Mouse (Mus musculus) liver, embryonic 11.5 days (tissue): Measurements from ENCODE around the gene Bbs12. TPM values are rescaled to one million over a fixed set of nuclear protein-coding genes. Genes with fewer than 3 reads are reported as not detected.

Source experiments
- ATAC-seq: fragments of 200-750 bp; cut with Nextera tagmentation; replicated peaks from 2 replicates; pipeline ENCODE4 v1.8.0; 2017; ENCODE audit warnings: moderate number of reproducible peaks, mild to moderate bottlenecking, moderate TSS enrichment, moderate library complexity; ENCODE audit not compliant: low FRiP score
- DNase-seq: peaks from one replicate; pipeline ENCODE4 v3.0.0-alpha.2; 2017; ENCODE audit warnings: low spot score
- H3K27ac ChIP-seq: fragments of 300-500 bp; sonication (generic); 2 replicates; pipeline ENCODE4 v1.5.1; 2014; ENCODE audit warnings: mild to moderate bottlenecking, low read depth, low read length, control low read depth
- H3K27me3 ChIP-seq: fragments of 300-500 bp; sonication (generic); replicated peaks from 2 replicates; pipeline ENCODE4 v1.6.1; 2014; ENCODE audit warnings: low read length, mixed read lengths; ENCODE audit not compliant: control insufficient read depth, insufficient read depth
- H3K36me3 ChIP-seq: fragments of 300-500 bp; sonication (generic); 2 replicates; pipeline ENCODE4 v1.6.1; 2014; ENCODE audit warnings: mild to moderate bottlenecking, low read length, moderate library complexity, mixed read lengths; ENCODE audit not compliant: control insufficient read depth, insufficient read depth
- H3K4me1 ChIP-seq: fragments of 300-500 bp; sonication (generic); replicated peaks from 2 replicates; pipeline ENCODE4 v1.6.1; 2014; ENCODE audit warnings: low read length, mixed read lengths; ENCODE audit not compliant: control insufficient read depth, insufficient read depth
- H3K4me2 ChIP-seq: fragments of 300-500 bp; sonication (generic); 2 replicates; pipeline ENCODE4 v1.6.1; 2014; ENCODE audit warnings: mild to moderate bottlenecking, control low read depth, moderate library complexity
- H3K4me3 ChIP-seq: fragments of 300-500 bp; sonication (generic); 2 replicates; pipeline ENCODE4 v1.5.1; 2014; ENCODE audit warnings: low read depth, low read length, control low read depth
- H3K9ac ChIP-seq: fragments of 300-500 bp; sonication (generic); 2 replicates; pipeline ENCODE4 v1.6.1; 2014; ENCODE audit warnings: low read depth, low read length, control low read depth
- H3K9me3 ChIP-seq: fragments of 300-500 bp; sonication (generic); 2 replicates; pipeline ENCODE4 v1.6.1; 2016; ENCODE audit warnings: low read length, inconsistent platforms, mixed read lengths; ENCODE audit not compliant: control insufficient read depth
- WGBS: fragments of 180-500 bp; shearing (Covaris S2); extraction: QIAGEN DNeasy Blood & Tissue Kit; methylation state at CpG from one replicate; pipeline ENCODE4 v1.1.7; 2014; 5-methylcytosine and 5-hydroxymethylcytosine counted together
- polyA plus RNA-seq: library from polyadenylated mRNA; unstranded; fragments of >200 nt; fragmentation: Nextera tagmentation; extraction: Ambion mirVana; gene quantifications from 2 replicates; pipeline ENCODE4 v1.2.1, GENCODE M21; 2014

Bbs12 gene
- 9.2 and 10.7 TPM in 2 replicates for polyA plus RNA-seq

DNA sequence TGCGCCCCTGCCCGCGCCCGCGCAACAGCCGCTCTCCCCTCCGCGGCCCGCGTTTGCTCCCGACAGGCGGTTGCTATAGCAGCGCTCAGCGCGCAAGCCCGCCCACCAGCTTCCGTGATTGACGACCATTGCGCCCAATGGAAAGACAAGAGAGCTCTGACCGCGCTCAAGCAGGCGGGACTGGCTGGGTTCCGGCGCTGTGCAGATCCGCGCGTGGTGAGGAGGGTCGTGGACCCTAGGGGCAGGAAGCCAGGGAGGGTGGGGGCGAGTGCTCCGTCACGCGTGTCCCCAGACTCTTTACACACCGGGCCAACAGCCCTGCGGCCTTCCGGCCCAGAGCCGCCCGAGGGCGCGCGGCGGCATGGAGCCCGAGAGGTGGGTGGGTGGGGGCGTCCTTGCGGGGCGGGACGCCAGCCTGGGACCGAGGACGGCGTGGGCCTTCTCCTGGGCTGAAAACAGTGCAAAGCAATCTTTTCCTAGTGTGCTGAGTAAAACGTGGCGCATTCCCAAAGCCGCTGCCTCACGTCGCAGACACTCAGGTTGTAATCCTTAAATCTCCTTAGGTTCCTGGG, at the start of gene Bbs12, which contains the start of gene Cetn4:
Bbs12 (plus strand) TSS at position 185 of the 572 bp plus-strand sequence.
Cetn4 (minus strand) TSS at position 339 of the 572 bp plus-strand sequence.
- WGBS, result under 1% methylated on average over 54 of the region's 54 CpGs
- H3K27ac ChIP-seq, result peak within 1 kb of the TSS; percentile 72

DNA sequence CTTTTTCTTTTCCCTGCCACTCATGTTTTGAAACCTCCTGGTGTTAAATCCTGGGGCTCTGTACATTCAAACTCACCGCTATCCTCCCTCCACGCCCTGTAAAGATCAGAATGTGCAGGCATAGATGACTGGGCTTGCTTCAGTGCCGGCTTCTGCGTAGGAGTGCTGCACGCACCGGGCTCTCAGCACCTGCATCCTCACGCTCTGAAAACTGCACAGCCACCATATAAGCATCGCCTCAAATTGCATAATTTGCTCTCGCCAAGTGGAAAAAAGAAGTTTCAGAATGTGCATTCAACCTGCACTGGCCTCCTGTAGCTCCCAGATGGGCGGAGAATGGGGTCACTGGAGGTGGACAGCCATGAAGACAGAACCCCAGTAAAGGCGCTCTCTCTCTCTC, 44.0 kb upstream of the Bbs12 start:
- H3K4me1 ChIP-seq, result no peaks in the 10 kb centered on the region

More for the DNA sequence above, at the start of gene Bbs12, which contains the start of gene Cetn4:
- no peaks in the 10 kb centered on the region for H3K27me3 ChIP-seq
- peak within 1 kb of the TSS; percentile 79 for H3K4me3 ChIP-seq
- peak within 1 kb of the TSS; percentile 89 for H3K4me2 ChIP-seq
- H3K4me1 ChIP-seq, result peaks cover 15% of the 10 kb centered on the region
- ATAC-seq, result peak; percentile 100
- peak; percentile 95 for DNase-seq
- H3K9me3 ChIP-seq, result no peaks in the 10 kb centered on the region
- peak within 1 kb of the TSS; percentile 87 for H3K9ac ChIP-seq
- H3K36me3 ChIP-seq, result no peaks in the 10 kb centered on the region

DNA sequence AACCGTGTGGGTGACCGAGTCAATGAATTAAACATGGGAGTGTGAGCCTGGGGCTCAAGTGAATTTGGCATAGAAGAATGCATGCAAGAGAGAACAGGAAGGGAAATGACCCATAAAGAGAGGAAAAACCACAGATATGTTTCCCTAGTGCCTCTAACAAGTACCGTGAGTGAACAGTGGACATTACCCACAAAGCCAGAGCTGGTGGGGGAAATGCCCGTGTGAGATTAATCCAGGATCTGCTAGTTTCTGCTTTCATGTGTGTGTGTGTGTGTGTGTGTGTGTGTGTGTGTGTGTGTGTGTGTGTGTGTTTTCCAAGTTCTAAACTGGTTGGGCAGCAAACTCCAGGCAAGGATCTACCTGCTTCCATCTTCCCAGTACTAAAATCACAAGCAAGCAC, 42.4 kb upstream of the Bbs12 start:
- no peaks in the 10 kb centered on the region for H3K27me3 ChIP-seq
- H3K4me1 ChIP-seq, result 0 out of 2 replicates have a peak, but pooled peaks cover 4% of the 10 kb centered on the region
- WGBS, result 69% methylated on average over 4 of the region's 4 CpGs
- no peak overlapping the region for H3K27ac ChIP-seq
- ATAC-seq, result no peak
- no peak for DNase-seq
- H3K9ac ChIP-seq, result no peak overlapping the region
- H3K9me3 ChIP-seq, result no peaks in the 10 kb centered on the region
- no peaks in the 10 kb centered on the region for H3K36me3 ChIP-seq
- no peak overlapping the region for H3K4me2 ChIP-seq
- no peak overlapping the region for H3K4me3 ChIP-seq

More for the DNA sequence above, 44.0 kb upstream of the Bbs12 start:
- Histone ChIP-seq H3K27me3 (no peaks in the 10 kb centered on the region), H3K4me3 (no peak overlapping the region), H3K36me3 (no peaks in the 10 kb centered on the region), H3K4me2 (no peak overlapping the region), H3K9me3 (no peaks in the 10 kb centered on the region), H3K27ac (no peak overlapping the region), H3K9ac (no peak overlapping the region)
- no peak for DNase-seq
- WGBS, result 83% methylated on average over 11 of the region's 11 CpGs
- ATAC-seq, result no peak

DNA sequence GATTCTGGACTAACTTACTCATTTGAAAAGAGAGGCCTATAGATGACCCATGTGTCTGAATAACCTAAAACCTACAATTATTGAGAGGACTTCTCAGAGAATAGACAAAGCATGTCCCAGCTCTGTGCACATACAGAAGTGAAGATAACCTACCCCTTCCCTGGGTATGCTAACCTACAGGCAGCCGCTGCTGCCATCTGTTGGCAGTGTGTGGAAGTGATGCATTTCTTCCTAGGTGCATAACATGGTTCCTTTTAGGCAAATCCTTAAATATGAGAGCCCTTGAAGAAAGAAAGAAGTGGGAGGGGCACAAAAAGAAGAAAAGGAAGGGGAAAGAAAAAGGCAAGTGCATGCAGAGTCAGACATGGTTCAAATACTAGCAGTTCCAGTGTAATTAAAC, 41.1 kb upstream of the Bbs12 start:
- ATAC-seq (no peak), DNase-seq (no peak)
- H3K4me3 ChIP-seq, result no peak overlapping the region
- H3K27ac ChIP-seq, result no peak overlapping the region
- H3K9me3 ChIP-seq, result no peaks in the 10 kb centered on the region
- H3K4me1 ChIP-seq, result 0 out of 2 replicates have a peak, but pooled peaks cover 4% of the 10 kb centered on the region
- no peak overlapping the region for H3K9ac ChIP-seq
- 0% methylated on average over 1 of the region's 1 CpGs for WGBS
- H3K4me2 ChIP-seq, result no peak overlapping the region
- H3K27me3 ChIP-seq, result no peaks in the 10 kb centered on the region
- H3K36me3 ChIP-seq, result no peaks in the 10 kb centered on the region

- Histone ChIP-seq H3K27me3 (no peaks in the 10 kb centered on the region), H3K36me3 (no peaks in the 10 kb centered on the region), H3K4me3 (no peak overlapping the region), H3K4me2 (no peak overlapping the region), H3K27ac (no peak overlapping the region), H3K9ac (no peak overlapping the region), H3K9me3 (no peaks in the 10 kb centered on the region), H3K4me1 (0 out of 2 replicates have a peak, but pooled peaks cover 4% of the 10 kb centered on the region)
- no peak for DNase-seq
- WGBS, result 74% methylated on average over 7 of the region's 7 CpGs
- no peak for ATAC-seq
Measured at GRCm38 (mm10) chr3:37273092-37273491, 39.3 kb upstream of the Bbs12 start.

- ATAC-seq, result peak; percentile 96
- no peak for DNase-seq
- whole genome bisulfite sequencing, result 42% methylated on average over 6 of the region's 6 CpGs
- Histone ChIP-seq H3K9ac (no peak overlapping the region), H3K4me3 (no peak overlapping the region), H3K4me2 (no peak overlapping the region; the same call in 1 of the 2 replicates), H3K36me3 (no peaks in the 10 kb centered on the region), H3K27ac (no peak overlapping the region), H3K27me3 (no peaks in the 10 kb centered on the region), H3K9me3 (no peaks in the 10 kb centered on the region), H3K4me1 (0 out of 2 replicates have a peak, but pooled peaks cover 4% of the 10 kb centered on the region)
Measured at GRCm38 (mm10) chr3:37274661-37275060, 37.7 kb upstream of the Bbs12 start.

DNA sequence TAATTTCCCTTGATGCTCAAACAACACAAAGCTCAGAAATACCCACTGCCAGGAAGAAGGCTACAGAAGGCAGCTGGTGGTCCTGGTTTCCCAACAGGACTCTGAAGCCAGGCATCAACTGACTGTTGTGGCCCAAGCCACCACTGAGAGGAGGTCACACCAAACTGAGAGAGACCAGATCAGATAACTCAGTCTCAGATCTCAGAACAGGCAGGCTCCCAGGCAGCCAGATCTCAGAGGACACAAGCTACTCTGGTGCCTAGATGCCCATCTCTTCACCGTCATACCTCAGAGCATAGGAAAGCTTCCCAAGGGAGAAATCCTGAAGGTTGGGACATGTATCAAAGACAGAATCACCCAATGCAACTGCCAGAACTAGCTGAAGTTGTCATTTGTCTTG, 32.1 kb upstream of the Bbs12 start:
- ATAC-seq (no peak), DNase-seq (no peak)
- WGBS, result 50% methylated on average over 1 of the region's 1 CpGs

GRCm38 (mm10) chr3:37280871-37281270, 31.5 kb upstream of the Bbs12 start:
- no peaks in the 10 kb centered on the region for H3K4me1 ChIP-seq
- H3K4me3 ChIP-seq, result no peak overlapping the region
- H3K36me3 ChIP-seq, result no peaks in the 10 kb centered on the region
- no peak overlapping the region for H3K27ac ChIP-seq
- DNase-seq (no peak), ATAC-seq (no peak)
- 51% methylated on average over 8 of the region's 8 CpGs for WGBS
- no peak overlapping the region for H3K9ac ChIP-seq
- H3K4me2 ChIP-seq, result no peak overlapping the region
- no peaks in the 10 kb centered on the region for H3K9me3 ChIP-seq
- no peaks in the 10 kb centered on the region for H3K27me3 ChIP-seq

More for the DNA sequence above, 32.1 kb upstream of the Bbs12 start:
- H3K9me3 ChIP-seq, result no peaks in the 10 kb centered on the region
- H3K4me3 ChIP-seq, result no peak overlapping the region
- H3K4me2 ChIP-seq, result no peak overlapping the region
- H3K4me1 ChIP-seq, result no peaks in the 10 kb centered on the region
- no peak overlapping the region for H3K9ac ChIP-seq
- H3K27ac ChIP-seq, result no peak overlapping the region
- H3K36me3 ChIP-seq, result no peaks in the 10 kb centered on the region
- no peaks in the 10 kb centered on the region for H3K27me3 ChIP-seq

- DNase-seq (no peak), ATAC-seq (no peak)
- Histone ChIP-seq H3K9ac (no peak overlapping the region), H3K4me2 (no peak overlapping the region), H3K9me3 (no peaks in the 10 kb centered on the region), H3K4me1 (no peaks in the 10 kb centered on the region), H3K4me3 (no peak overlapping the region), H3K36me3 (no peaks in the 10 kb centered on the region), H3K27me3 (no peaks in the 10 kb centered on the region), H3K27ac (no peak overlapping the region)
- WGBS, result 80% methylated on average over 11 of the region's 11 CpGs
Measured at GRCm38 (mm10) chr3:37282299-37282922, 29.9 kb upstream of the Bbs12 start.
